Mouse (Mus musculus): ENCODE data around the gene Tnfrsf18. TPM values are rescaled to one million over a fixed set of nuclear protein-coding genes. Genes with fewer than 3 reads are reported as not detected.
A peak's percentile ranks its signal among the peaks of the same experiment; 100 is the strongest.

Tnfrsf18 gene
- polyA plus RNA-seq, 1 experiment from 2014 or later: 2.7 TPM

GRCm38 (mm10) chr4:156059713-156060112 lies 33.7 kb downstream of the Tnfrsf18 start:
- Histone ChIP-seq H3K27ac (peak overlapping the region; percentile 96), H3K36me3 (no peaks in the 10 kb centered on the region), H3K4me2 (peak overlapping the region; percentile 49), H3K27me3 (no peaks in the 10 kb centered on the region), H3K9me3 (no peaks in the 10 kb centered on the region), H3K9ac (peak overlapping the region; percentile 55), H3K4me1 (peaks cover 23% of the 10 kb centered on the region; the same call in 1 of the 2 replicates), H3K4me3 (peak overlapping the region; percentile 46)
- 28% methylated on average over 10 of the region's 10 CpGs for WGBS
- ATAC-seq (ENCODE audit: borderline replicate concordance, extremely low read depth, low FRiP score, low TSS enrichment): peak; percentile 95

- WGBS: 17% methylated on average over 4 of the region's 4 CpGs
- no peak for ATAC-seq (ENCODE audit: borderline replicate concordance, extremely low read depth, low FRiP score, low TSS enrichment)
- Histone ChIP-seq H3K4me1 (peaks cover 22% of the 10 kb centered on the region; the same call in 1 of the 2 replicates), H3K4me3 (no peak overlapping the region), H3K27me3 (no peaks in the 10 kb centered on the region), H3K36me3 (no peaks in the 10 kb centered on the region), H3K9me3 (no peaks in the 10 kb centered on the region), H3K4me2 (no peak overlapping the region), H3K27ac (peak overlapping the region; percentile 82), H3K9ac (no peak overlapping the region)
These were observed 38.0 kb downstream of the Tnfrsf18 start for GRCm38 (mm10) chr4:156063861-156064509.

GRCm38 (mm10) chr4:156064510-156064897 lies 38.5 kb downstream of the Tnfrsf18 start:
- peak overlapping the region; percentile 82 for H3K27ac ChIP-seq
- no peak overlapping the region for H3K4me3 ChIP-seq
- 72% methylated on average over 9 of the region's 9 CpGs for WGBS
- no peak overlapping the region for H3K9ac ChIP-seq
- ATAC-seq (ENCODE audit: borderline replicate concordance, extremely low read depth, low FRiP score, low TSS enrichment): no peak
- H3K27me3 ChIP-seq: no peaks in the 10 kb centered on the region
- H3K4me1 ChIP-seq: peaks cover 22% of the 10 kb centered on the region; the same call in 1 of the 2 replicates
- no peak overlapping the region for H3K4me2 ChIP-seq
- H3K36me3 ChIP-seq: no peaks in the 10 kb centered on the region
- no peaks in the 10 kb centered on the region for H3K9me3 ChIP-seq

GRCm38 (mm10) chr4:156065156-156065894 lies 39.4 kb downstream of the Tnfrsf18 start:
- no peak for ATAC-seq (ENCODE audit: borderline replicate concordance, extremely low read depth, low FRiP score, low TSS enrichment)
- H3K27me3 ChIP-seq: no peaks in the 10 kb centered on the region
- H3K4me2 ChIP-seq: no peak overlapping the region
- H3K9ac ChIP-seq: no peak overlapping the region
- H3K9me3 ChIP-seq: no peaks in the 10 kb centered on the region
- no peak overlapping the region for H3K4me3 ChIP-seq
- H3K27ac ChIP-seq: peak overlapping the region; percentile 82; the same call in 1 of the 2 replicates
- no peaks in the 10 kb centered on the region for H3K36me3 ChIP-seq
- 81% methylated on average over 10 of the region's 10 CpGs for WGBS
- H3K4me1 ChIP-seq: peaks cover 17% of the 10 kb centered on the region; the same call in 1 of the 2 replicates

GRCm38 (mm10) chr4:156067256-156067949 lies 41.4 kb downstream of the Tnfrsf18 start:
- Histone ChIP-seq H3K36me3 (no peaks in the 10 kb centered on the region), H3K4me1 (peaks cover 23% of the 10 kb centered on the region; the same call in 1 of the 2 replicates), H3K9ac (no peak overlapping the region), H3K4me2 (no peak overlapping the region), H3K9me3 (no peaks in the 10 kb centered on the region), H3K27ac (no peak overlapping the region), H3K4me3 (no peak overlapping the region), H3K27me3 (no peaks in the 10 kb centered on the region)
- no peak for ATAC-seq (ENCODE audit: borderline replicate concordance, extremely low read depth, low FRiP score, low TSS enrichment)
- WGBS: 43% methylated on average over 5 of the region's 5 CpGs

GRCm38 (mm10) chr4:156069701-156070100 lies 43.7 kb downstream of the Tnfrsf18 start:
- no peak overlapping the region for H3K4me2 ChIP-seq
- no peak for ATAC-seq (ENCODE audit: borderline replicate concordance, extremely low read depth, low FRiP score, low TSS enrichment)
- no peak overlapping the region for H3K9ac ChIP-seq
- no peaks in the 10 kb centered on the region for H3K9me3 ChIP-seq
- WGBS: 97% methylated on average over 8 of the region's 8 CpGs
- H3K27me3 ChIP-seq: no peaks in the 10 kb centered on the region
- peaks cover 11% of the 10 kb centered on the region; the same call in 1 of the 2 replicates for H3K4me1 ChIP-seq
- H3K27ac ChIP-seq: no peak overlapping the region
- no peak overlapping the region for H3K4me3 ChIP-seq
- no peaks in the 10 kb centered on the region for H3K36me3 ChIP-seq

GRCm38 (mm10) chr4:156070276-156070675 lies 44.3 kb downstream of the Tnfrsf18 start:
- Histone ChIP-seq H3K27ac (0 out of 2 replicates have a peak overlapping the region, but pooled peaks have one; percentile 36), H3K4me2 (no peak overlapping the region)

GRCm38 (mm10) chr4:156070716-156071115 lies 44.8 kb downstream of the Tnfrsf18 start:
- no peak for ATAC-seq (ENCODE audit: borderline replicate concordance, extremely low read depth, low FRiP score, low TSS enrichment)
- 60% methylated on average over 2 of the region's 2 CpGs for WGBS

More at GRCm38 (mm10) chr4:156070276-156070675, 44.3 kb downstream of the Tnfrsf18 start:
- 67% methylated on average over 6 of the region's 6 CpGs for WGBS
- Histone ChIP-seq H3K4me1 (peaks cover 10% of the 10 kb centered on the region; the same call in 1 of the 2 replicates), H3K4me3 (no peak overlapping the region), H3K9ac (no peak overlapping the region), H3K36me3 (no peaks in the 10 kb centered on the region), H3K27me3 (no peaks in the 10 kb centered on the region), H3K9me3 (no peaks in the 10 kb centered on the region)
- 0 out of 2 replicates have a peak, but pooled peaks have one; percentile 33 for ATAC-seq (ENCODE audit: borderline replicate concordance, extremely low read depth, low FRiP score, low TSS enrichment)

GRCm38 (mm10) chr4:156076911-156077382 lies 51.0 kb downstream of the Tnfrsf18 start:
- WGBS: 7% methylated on average over 8 of the region's 8 CpGs
- no peak; the same call in 1 of the 2 replicates for ATAC-seq (ENCODE audit: borderline replicate concordance, extremely low read depth, low FRiP score, low TSS enrichment)
- peaks cover 24% of the 10 kb centered on the region for H3K4me1 ChIP-seq
- peak overlapping the region; percentile 90 for H3K27ac ChIP-seq
- peak overlapping the region; percentile 31; the same call in 1 of the 2 replicates for H3K9ac ChIP-seq
- H3K4me2 ChIP-seq: peak overlapping the region; percentile 82
- H3K27me3 ChIP-seq: peaks cover 13% of the 10 kb centered on the region; the same call in 1 of the 2 replicates
- H3K9me3 ChIP-seq: no peaks in the 10 kb centered on the region
- H3K36me3 ChIP-seq: no peaks in the 10 kb centered on the region
- peak overlapping the region; percentile 39 for H3K4me3 ChIP-seq

More at GRCm38 (mm10) chr4:156070716-156071115, 44.8 kb downstream of the Tnfrsf18 start:
- Histone ChIP-seq H3K4me2 (no peak overlapping the region), H3K9me3 (no peaks in the 10 kb centered on the region), H3K4me1 (peaks cover 10% of the 10 kb centered on the region; the same call in 1 of the 2 replicates), H3K4me3 (no peak overlapping the region), H3K36me3 (no peaks in the 10 kb centered on the region), H3K9ac (no peak overlapping the region), H3K27ac (peak overlapping the region; percentile 36; the same call in 1 of the 2 replicates), H3K27me3 (no peaks in the 10 kb centered on the region)

- Histone ChIP-seq H3K4me2 (peak overlapping the region; percentile 82), H3K36me3 (no peaks in the 10 kb centered on the region), H3K4me1 (peaks cover 27% of the 10 kb centered on the region), H3K9me3 (no peaks in the 10 kb centered on the region), H3K27me3 (peaks cover 13% of the 10 kb centered on the region; the same call in 1 of the 2 replicates), H3K4me3 (peak overlapping the region; percentile 39), H3K27ac (peak overlapping the region; percentile 90), H3K9ac (peak overlapping the region; percentile 31)
- ATAC-seq (ENCODE audit: borderline replicate concordance, extremely low read depth, low FRiP score, low TSS enrichment): peak; percentile 89
- WGBS: under 1% methylated on average over 58 of the region's 58 CpGs
These were observed 51.7 kb downstream of the Tnfrsf18 start for GRCm38 (mm10) chr4:156077499-156078301.

Measured in lung, embryonic 15.5 days (tissue).